Mouse (Mus musculus) stomach, embryonic 14.5 days (tissue): ENCODE results near the gene Adora2a. TPM values are rescaled to one million over a fixed set of nuclear protein-coding genes. Genes with fewer than 3 reads are reported as not detected.

Experiments used
- ATAC-seq: fragments of 200-750 bp; cut with Nextera tagmentation; 2 replicates; pipeline ENCODE4 v1.8.0; 2017; ENCODE audit warnings: low read depth, moderate TSS enrichment; ENCODE audit not compliant: insufficient number of reproducible peaks, insufficient read depth, low FRiP score
- H3K27ac ChIP-seq: fragments of 300-500 bp; sonication (generic); 2 replicates; pipeline ENCODE4 v1.5.1; 2014; ENCODE audit warnings: mild to moderate bottlenecking, low read length, moderate library complexity, mixed read lengths
- H3K27me3 ChIP-seq: fragments of 300-500 bp; sonication (generic); 2 replicates; pipeline ENCODE4 v1.6.1; 2014; ENCODE audit warnings: low read length, control low read depth, mixed read lengths; ENCODE audit not compliant: control insufficient read depth, insufficient read depth
- H3K36me3 ChIP-seq: fragments of 300-500 bp; sonication (generic); 2 replicates; pipeline ENCODE4 v1.6.1; 2014; ENCODE audit warnings: mild to moderate bottlenecking, control low read depth, low read length, moderate library complexity, mixed read lengths; ENCODE audit not compliant: control insufficient read depth, insufficient read depth
- H3K4me1 ChIP-seq: fragments of 300-500 bp; sonication (generic); 2 replicates; pipeline ENCODE4 v1.6.1; 2014; ENCODE audit warnings: low read length, control low read depth, mixed read lengths; ENCODE audit not compliant: control insufficient read depth, insufficient read depth
- H3K4me2 ChIP-seq: fragments of 300-500 bp; sonication (generic); replicated peaks from 2 replicates; pipeline ENCODE4 v1.6.1; 2014; ENCODE audit warnings: low read depth, low read length, control low read depth
- H3K4me3 ChIP-seq: fragments of 300-500 bp; sonication (generic); 2 replicates; pipeline ENCODE4 v1.5.1; 2014; ENCODE audit warnings: low read depth, low read length, control low read depth
- H3K9ac ChIP-seq: fragments of 300-500 bp; sonication (generic); replicated peaks from 2 replicates; pipeline ENCODE4 v1.6.1; 2014; ENCODE audit warnings: low read depth, mild to moderate bottlenecking, control low read depth, low read length, moderate library complexity, mixed read lengths
- H3K9me3 ChIP-seq: fragments of 300-500 bp; sonication (generic); 2 replicates; pipeline ENCODE4 v1.6.1; 2016; ENCODE audit warnings: low read depth, low read length, control low read depth; ENCODE audit not compliant: control insufficient read depth
- WGBS: fragments of 180-500 bp; shearing (Covaris S2); extraction: QIAGEN DNeasy Blood & Tissue Kit; methylation state at CpG from one replicate; pipeline ENCODE4 v1.1.7; 2014; 5-methylcytosine and 5-hydroxymethylcytosine counted together
- polyA plus RNA-seq: library from polyadenylated mRNA; unstranded; fragments of >200 nt; fragmentation: Nextera tagmentation; extraction: Ambion mirVana; gene quantifications from 2 replicates; pipeline ENCODE4 v1.2.1, GENCODE M21; 2014

Gene Adora2a
- polyA plus RNA-seq, 1 experiment from 2014 or later, result 3.8 TPM

DNA sequence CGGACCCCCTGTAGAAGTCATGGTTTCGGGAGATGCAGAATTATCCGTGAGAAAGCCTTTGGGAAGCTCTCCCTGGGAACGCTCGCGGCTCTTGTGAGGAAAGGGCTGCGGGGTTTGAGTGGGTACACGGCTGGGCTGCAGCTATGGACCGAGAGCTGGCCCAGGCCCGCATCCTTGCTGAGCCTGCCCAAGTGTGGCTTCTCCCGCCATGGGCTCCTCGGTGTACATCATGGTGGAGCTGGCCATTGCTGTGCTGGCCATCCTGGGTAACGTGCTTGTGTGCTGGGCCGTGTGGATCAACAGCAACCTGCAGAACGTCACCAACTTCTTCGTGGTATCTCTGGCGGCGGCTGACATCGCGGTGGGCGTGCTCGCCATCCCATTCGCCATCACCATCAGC lies 9.1 kb downstream of the Adora2a start:
- no peak overlapping the region for H3K9ac ChIP-seq
- H3K4me2 ChIP-seq, result no peak overlapping the region
- H3K27ac ChIP-seq, result no peak overlapping the region
- no peaks in the 10 kb centered on the region for H3K9me3 ChIP-seq
- no peaks in the 10 kb centered on the region for H3K36me3 ChIP-seq
- H3K4me3 ChIP-seq, result no peak overlapping the region
- no peak for ATAC-seq
- H3K27me3 ChIP-seq, result no peaks in the 10 kb centered on the region
- H3K4me1 ChIP-seq, result 0 out of 2 replicates have a peak, but pooled peaks cover 2% of the 10 kb centered on the region
- WGBS, result 97% methylated on average over 23 of the region's 23 CpGs

DNA sequence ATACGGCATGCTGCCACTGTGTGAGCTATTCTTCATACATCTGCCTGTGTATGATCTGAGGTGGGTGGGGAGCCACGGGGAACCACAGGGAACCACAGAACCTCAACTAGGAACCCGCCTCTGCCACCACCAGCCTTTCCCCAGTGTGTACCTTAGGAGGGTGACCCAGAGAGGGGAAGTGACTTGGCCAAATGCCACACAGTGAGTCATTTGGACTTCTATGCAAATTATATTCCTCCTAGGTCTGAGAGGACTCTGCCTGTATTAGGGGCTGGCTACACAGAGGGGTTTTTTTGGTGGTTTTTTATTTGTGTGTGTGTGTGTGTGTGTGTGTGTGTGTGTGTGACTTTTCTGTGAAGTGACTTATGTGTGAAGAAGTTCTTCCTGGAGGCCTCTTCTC lies 9.9 kb downstream of the Adora2a start:
- WGBS, result 83% methylated on average over 3 of the region's 3 CpGs
- Histone ChIP-seq H3K36me3 (no peaks in the 10 kb centered on the region), H3K27ac (no peak overlapping the region), H3K4me2 (no peak overlapping the region), H3K9ac (no peak overlapping the region), H3K4me1 (0 out of 2 replicates have a peak, but pooled peaks cover 2% of the 10 kb centered on the region), H3K4me3 (no peak overlapping the region), H3K9me3 (no peaks in the 10 kb centered on the region), H3K27me3 (no peaks in the 10 kb centered on the region)
- ATAC-seq, result 0 out of 2 replicates have a peak, but pooled peaks have one; percentile 30

DNA sequence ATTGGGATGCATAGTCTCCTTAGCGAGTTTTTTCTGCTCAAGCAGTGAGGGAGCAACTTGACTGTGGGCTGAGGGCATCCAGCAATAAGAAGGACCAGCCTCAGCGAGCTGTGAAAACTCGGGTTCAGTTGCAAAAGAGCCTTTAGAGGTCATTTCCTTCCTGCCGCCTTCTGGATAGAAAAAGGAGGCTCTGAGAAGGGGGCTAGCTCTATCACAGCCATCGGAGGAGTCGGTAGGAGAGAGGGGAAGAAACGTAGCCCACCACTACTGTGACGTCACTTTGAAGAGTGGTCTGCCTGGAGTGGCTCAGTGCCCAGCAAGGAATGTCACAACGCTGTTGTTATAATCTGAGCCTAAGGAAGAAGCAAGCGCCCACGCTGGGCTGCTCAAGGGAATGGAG lies 10.4 kb downstream of the Adora2a start:
- H3K9ac ChIP-seq, result no peak overlapping the region
- no peak for ATAC-seq
- no peak overlapping the region for H3K4me2 ChIP-seq
- H3K27ac ChIP-seq, result no peak overlapping the region
- 71% methylated on average over 11 of the region's 11 CpGs for WGBS
- no peaks in the 10 kb centered on the region for H3K9me3 ChIP-seq
- no peaks in the 10 kb centered on the region for H3K27me3 ChIP-seq
- 0 out of 2 replicates have a peak, but pooled peaks cover 2% of the 10 kb centered on the region for H3K4me1 ChIP-seq
- no peak overlapping the region for H3K4me3 ChIP-seq
- no peaks in the 10 kb centered on the region for H3K36me3 ChIP-seq

DNA sequence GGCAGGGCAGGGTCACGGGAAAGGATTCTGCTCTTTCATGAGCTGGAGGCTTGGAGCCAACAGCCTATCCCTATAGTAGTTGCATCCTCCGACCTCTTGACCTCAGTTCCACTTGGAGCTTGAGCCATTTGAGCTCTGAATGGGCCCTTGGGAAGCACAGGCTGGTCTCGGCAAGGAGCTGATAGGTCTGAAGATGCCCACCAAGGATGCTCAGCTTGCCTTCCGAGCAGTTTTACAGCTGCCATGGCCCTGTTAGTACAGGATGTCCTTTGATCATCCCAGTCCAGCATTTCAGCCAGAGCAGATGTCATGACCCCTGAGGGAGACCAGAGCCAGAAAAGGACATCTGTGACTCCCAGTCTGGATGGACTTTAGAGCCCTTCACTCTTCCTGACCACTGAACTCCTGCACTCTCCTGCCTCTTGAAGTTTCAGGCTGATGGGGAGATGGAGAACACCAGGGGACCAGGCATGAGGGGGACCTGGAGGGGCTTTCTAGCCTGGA lies 11.6 kb downstream of the Adora2a start:
- no peaks in the 10 kb centered on the region for H3K4me1 ChIP-seq
- no peaks in the 10 kb centered on the region for H3K27me3 ChIP-seq
- ATAC-seq, result no peak
- no peak overlapping the region for H3K4me2 ChIP-seq
- H3K36me3 ChIP-seq, result no peaks in the 10 kb centered on the region
- no peaks in the 10 kb centered on the region for H3K9me3 ChIP-seq
- WGBS, result 58% methylated on average over 4 of the region's 4 CpGs
- no peak overlapping the region for H3K9ac ChIP-seq
- no peak overlapping the region for H3K4me3 ChIP-seq
- H3K27ac ChIP-seq, result no peak overlapping the region

DNA sequence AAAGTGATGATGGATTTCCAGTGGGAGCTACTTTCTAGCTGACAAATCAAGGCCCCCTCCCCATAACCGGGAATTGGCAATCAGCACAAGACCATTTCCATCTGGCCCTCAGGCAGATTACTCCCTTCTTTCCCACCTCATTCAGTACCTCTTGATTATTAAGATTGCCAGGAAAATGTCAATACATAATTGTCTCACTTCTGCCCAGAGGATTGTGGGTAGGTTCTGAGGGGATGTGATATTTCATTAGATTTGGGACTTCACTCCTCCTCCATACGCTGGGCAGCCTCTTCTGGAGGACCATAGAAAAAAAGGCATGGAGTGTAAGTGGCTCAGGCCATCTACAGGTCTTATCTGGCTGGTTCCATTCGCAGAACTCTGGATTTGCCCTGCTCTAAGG lies 15.6 kb downstream of the Adora2a start:
- no peak for ATAC-seq
- no peak overlapping the region for H3K4me2 ChIP-seq
- 76% methylated on average over 3 of the region's 3 CpGs for WGBS
- H3K27ac ChIP-seq, result no peak overlapping the region
- H3K27me3 ChIP-seq, result no peaks in the 10 kb centered on the region
- no peak overlapping the region for H3K9ac ChIP-seq
- H3K4me1 ChIP-seq, result no peaks in the 10 kb centered on the region
- no peaks in the 10 kb centered on the region for H3K36me3 ChIP-seq
- no peak overlapping the region for H3K4me3 ChIP-seq
- H3K9me3 ChIP-seq, result no peaks in the 10 kb centered on the region

DNA sequence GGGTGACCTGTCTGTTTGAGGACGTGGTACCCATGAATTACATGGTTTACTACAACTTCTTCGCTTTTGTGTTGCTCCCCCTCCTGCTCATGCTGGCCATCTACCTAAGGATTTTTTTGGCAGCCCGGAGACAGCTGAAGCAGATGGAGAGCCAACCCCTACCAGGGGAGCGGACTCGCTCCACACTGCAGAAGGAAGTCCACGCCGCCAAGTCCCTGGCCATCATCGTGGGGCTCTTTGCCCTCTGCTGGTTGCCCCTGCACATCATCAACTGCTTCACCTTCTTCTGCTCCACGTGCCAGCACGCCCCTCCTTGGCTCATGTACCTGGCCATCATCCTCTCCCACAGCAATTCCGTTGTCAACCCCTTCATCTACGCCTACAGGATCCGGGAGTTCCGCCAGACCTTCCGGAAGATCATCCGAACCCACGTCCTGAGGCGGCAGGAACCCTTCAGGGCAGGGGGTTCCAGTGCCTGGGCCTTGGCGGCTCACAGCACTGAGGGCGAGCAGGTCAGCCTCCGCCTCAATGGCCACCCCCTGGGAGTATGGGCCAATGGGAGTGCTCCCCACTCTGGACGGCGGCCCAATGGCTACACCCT lies 16.6 kb downstream of the Adora2a start:
- no peak for ATAC-seq
- Histone ChIP-seq H3K4me3 (no peak overlapping the region), H3K27ac (no peak overlapping the region), H3K9me3 (no peaks in the 10 kb centered on the region), H3K36me3 (no peaks in the 10 kb centered on the region), H3K4me2 (no peak overlapping the region), H3K27me3 (no peaks in the 10 kb centered on the region), H3K4me1 (no peaks in the 10 kb centered on the region), H3K9ac (no peak overlapping the region)
- 91% methylated on average over 23 of the region's 23 CpGs for WGBS

DNA sequence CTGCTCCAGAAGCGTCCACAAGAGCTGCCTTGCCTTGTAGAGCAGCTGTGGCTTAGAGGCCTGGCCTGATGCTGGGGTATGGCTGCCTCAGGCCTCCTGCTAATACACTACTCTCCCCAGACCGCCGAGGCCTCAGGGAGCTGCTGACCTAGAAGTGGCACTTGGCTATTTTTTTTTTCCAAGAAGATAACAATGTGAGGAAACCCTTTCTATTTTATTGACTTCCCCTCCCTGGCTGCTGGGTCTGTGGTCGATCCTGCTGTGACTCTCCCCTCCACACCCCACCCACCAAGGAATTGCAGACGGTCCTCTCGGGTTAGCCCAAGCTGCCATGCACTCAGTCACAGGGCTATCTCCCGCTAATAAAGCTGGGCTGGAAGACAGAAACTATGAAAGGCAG lies 17.5 kb downstream of the Adora2a start:
- Histone ChIP-seq H3K27me3 (no peaks in the 10 kb centered on the region), H3K4me2 (no peak overlapping the region), H3K9ac (no peak overlapping the region), H3K27ac (no peak overlapping the region), H3K36me3 (no peaks in the 10 kb centered on the region), H3K4me3 (no peak overlapping the region), H3K9me3 (no peaks in the 10 kb centered on the region), H3K4me1 (no peaks in the 10 kb centered on the region)
- WGBS, result 64% methylated on average over 7 of the region's 7 CpGs
- ATAC-seq, result no peak

DNA sequence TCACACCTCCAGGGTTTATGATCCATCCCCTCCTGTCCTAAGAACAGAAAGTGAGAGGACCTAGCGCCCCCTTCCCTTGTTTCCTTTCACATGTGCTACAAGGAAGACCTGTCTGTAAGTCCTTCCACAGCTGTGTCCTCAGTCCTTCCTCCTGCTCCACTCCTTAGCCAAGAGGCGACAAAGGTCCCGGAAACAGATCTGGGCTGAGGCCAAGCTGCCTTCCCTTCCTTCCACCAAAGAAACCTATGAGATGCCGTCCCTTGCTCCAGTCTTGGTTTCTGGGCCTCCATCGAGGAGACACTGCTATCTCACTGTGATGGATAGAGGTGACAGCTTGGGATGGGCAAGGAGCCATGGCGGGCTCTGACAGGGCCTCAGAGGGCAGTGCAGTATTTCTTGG lies 18.4 kb downstream of the Adora2a start:
- Histone ChIP-seq H3K9ac (no peak overlapping the region), H3K27ac (no peak overlapping the region), H3K4me2 (no peak overlapping the region), H3K36me3 (no peaks in the 10 kb centered on the region), H3K4me3 (no peak overlapping the region), H3K4me1 (no peaks in the 10 kb centered on the region), H3K9me3 (no peaks in the 10 kb centered on the region), H3K27me3 (no peaks in the 10 kb centered on the region)
- no peak for ATAC-seq
- WGBS, result 80% methylated on average over 6 of the region's 6 CpGs

DNA sequence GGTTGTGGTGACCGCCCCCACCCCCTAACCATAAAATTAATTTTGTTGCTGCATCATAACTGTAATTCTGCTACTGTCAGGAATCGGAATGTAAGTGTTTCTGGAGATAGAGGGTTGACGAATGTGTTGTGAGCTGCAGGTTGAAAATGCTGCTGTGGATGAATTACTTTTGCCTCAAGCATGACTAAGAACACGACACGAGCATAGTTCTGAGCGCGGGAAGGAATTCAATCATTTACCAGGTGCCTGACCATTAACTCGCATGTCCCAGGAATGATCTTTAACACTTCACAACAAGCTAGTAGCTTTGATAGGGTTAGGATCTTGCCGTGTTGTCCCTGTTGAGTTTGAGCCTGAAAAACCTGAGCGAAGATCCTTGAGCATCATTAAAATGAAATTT lies 20.6 kb downstream of the Adora2a start:
- no peaks in the 10 kb centered on the region for H3K4me1 ChIP-seq
- no peaks in the 10 kb centered on the region for H3K27me3 ChIP-seq
- H3K4me2 ChIP-seq, result no peak overlapping the region
- ATAC-seq, result no peak
- 73% methylated on average over 10 of the region's 10 CpGs for WGBS
- H3K9me3 ChIP-seq, result no peaks in the 10 kb centered on the region
- no peaks in the 10 kb centered on the region for H3K36me3 ChIP-seq
- H3K27ac ChIP-seq, result no peak overlapping the region
- H3K4me3 ChIP-seq, result no peak overlapping the region
- H3K9ac ChIP-seq, result no peak overlapping the region
